In genomic region chr14:58598867-58599266, GRCm38 (mm10) we compare ENCODE assay signal across 14 mouse cellular contexts.
"Had no signal": no experiment of that assay in that cellular context is flagged by ENCODE, and none has a peak within 500 bp of the region (broad histone marks: within the 10 kb centered on the region; RNA-seq: fewer than 3 reads in every experiment).

No protein-coding gene starts in this region.

- H3K9ac ChIP-seq: liver, embryonic 15.5 days; midbrain, embryonic 13.5 days; stomach, embryonic 15.5 days had no signal

- H3K4me1 ChIP-seq: liver, embryonic 15.5 days; midbrain, embryonic 13.5 days; stomach, embryonic 15.5 days had no signal

- DNase-seq: kidney, adult 18-20 months; kidney, postnatal 10 days; kidney, postnatal 4 days; lung, adult 2 months; lung, postnatal 36 days; thymus, adult 2 months; thymus, postnatal 25 days had no signal

- H3K36me3 ChIP-seq: liver, embryonic 15.5 days; midbrain, embryonic 13.5 days; stomach, embryonic 15.5 days had no signal

- H3K9me3 ChIP-seq: liver, embryonic 15.5 days; midbrain, embryonic 13.5 days; stomach, embryonic 15.5 days had no signal

- H3K27me3 ChIP-seq: liver, embryonic 15.5 days; midbrain, embryonic 13.5 days; stomach, embryonic 15.5 days had no signal

- H3K27ac ChIP-seq: layer of hippocampus, adult 2 months; left cerebral cortex, adult 2 months; liver, embryonic 15.5 days; midbrain, embryonic 13.5 days; stomach, embryonic 15.5 days had no signal

- H3K4me2 ChIP-seq: liver, embryonic 11.5 days; liver, embryonic 15.5 days; midbrain, embryonic 13.5 days; stomach, embryonic 15.5 days had no signal

- ATAC-seq: lung, postnatal 0 days; midbrain, embryonic 13.5 days had no signal

- H3K4me3 ChIP-seq: layer of hippocampus, adult 2 months; left cerebral cortex, adult 2 months; liver, embryonic 15.5 days; midbrain, embryonic 13.5 days; stomach, embryonic 15.5 days had no signal
